In genomic region chr17:56487441-56487888, GRCm38 (mm10) we compare ENCODE assay signal across 8 mouse cellular contexts. TPM values are rescaled to one million over a fixed set of nuclear protein-coding genes. Genes with fewer than 3 reads are reported as not detected.
DNase-seq lines count a peak whose midpoint lies in the region; ATAC-seq and TF ChIP-seq lines count a peak whose summit lies in the region.

No protein-coding gene starts in this region.

- peak; percentile 40 for TF ChIP-seq CTCF in liver, postnatal 0 days (IDR thresholded peaks at IDR 0.05; ENCODE audit: low read depth)
- peak; percentile 61 for TF ChIP-seq CTCF in midbrain, postnatal 0 days (IDR thresholded peaks at IDR 0.05)

- intact Hi-C loops in left cerebral cortex, postnatal 25 days (cut with DNase I), result no loop called here

- no peaks in the 10 kb centered on the region for H3K36me3 ChIP-seq in liver, postnatal 0 days (replicated peaks; ENCODE audit: insufficient read depth, low read length)
- no peaks in the 10 kb centered on the region for H3K36me3 ChIP-seq in liver, embryonic 11.5 days (ENCODE audit: control insufficient read depth, insufficient read depth, low read length)
- H3K36me3 ChIP-seq in heart, embryonic 13.5 days, result no peaks in the 10 kb centered on the region
- H3K36me3 ChIP-seq in midbrain, postnatal 0 days (ENCODE audit: insufficient read depth, low read length), result no peaks in the 10 kb centered on the region

- H3K4me1 ChIP-seq in liver, postnatal 0 days (ENCODE audit: insufficient read depth), result no peaks in the 10 kb centered on the region
- no peaks in the 10 kb centered on the region for H3K4me1 ChIP-seq in liver, embryonic 11.5 days (replicated peaks; ENCODE audit: control insufficient read depth, insufficient read depth, low read length)
- no peaks in the 10 kb centered on the region for H3K4me1 ChIP-seq in heart, embryonic 13.5 days
- no peaks in the 10 kb centered on the region; the same call in 1 of the 2 replicates for H3K4me1 ChIP-seq in midbrain, postnatal 0 days (ENCODE audit: insufficient read depth, low read length)

- peaks cover 5% of the 10 kb centered on the region; the same call in 1 of the 2 replicates for H3K9me3 ChIP-seq in liver, postnatal 0 days (ENCODE audit: low read length)
- peaks cover 9% of the 10 kb centered on the region; the same call in 1 of the 2 replicates for H3K9me3 ChIP-seq in liver, embryonic 11.5 days (ENCODE audit: control insufficient read depth, low read length)
- peaks cover 18% of the 10 kb centered on the region for H3K9me3 ChIP-seq in heart, embryonic 13.5 days
- no peaks in the 10 kb centered on the region for H3K9me3 ChIP-seq in midbrain, postnatal 0 days (ENCODE audit: low read length)

- no peak overlapping the region for H3K27ac ChIP-seq in liver, postnatal 0 days (ENCODE audit: low read depth)
- no peak overlapping the region for H3K27ac ChIP-seq in liver, embryonic 11.5 days (ENCODE audit: low read depth, low read length)
- no peak overlapping the region for H3K27ac ChIP-seq in heart, embryonic 13.5 days (replicated peaks)
- H3K27ac ChIP-seq in midbrain, postnatal 0 days (ENCODE audit: low read depth, low read length), result peak overlapping the region; percentile 52

- 27% methylated on average over 10 of the region's 16 CpGs for WGBS in liver, postnatal 0 days (ENCODE audit: insufficient replicate concordance)
- 21% methylated on average over 10 of the region's 16 CpGs for WGBS in liver, embryonic 11.5 days
- 12% methylated on average over 12 of the region's 16 CpGs for WGBS in heart, embryonic 13.5 days
- 3% methylated on average over 10 of the region's 16 CpGs for WGBS in midbrain, postnatal 0 days

- H3K9ac ChIP-seq in liver, postnatal 0 days (replicated peaks), result no peak overlapping the region
- H3K9ac ChIP-seq in liver, embryonic 11.5 days (ENCODE audit: low read depth, low read length), result no peak overlapping the region
- no peak overlapping the region for H3K9ac ChIP-seq in heart, embryonic 13.5 days
- H3K9ac ChIP-seq in midbrain, postnatal 0 days (replicated peaks; ENCODE audit: low read length, poor library complexity, severe bottlenecking), result no peak overlapping the region

- H3K27me3 ChIP-seq in liver, postnatal 0 days (ENCODE audit: insufficient read depth, low read length), result no peaks in the 10 kb centered on the region
- H3K27me3 ChIP-seq in liver, embryonic 11.5 days (replicated peaks; ENCODE audit: control insufficient read depth, insufficient read depth, low read length), result no peaks in the 10 kb centered on the region; the same call in 1 of the 2 replicates
- H3K27me3 ChIP-seq in heart, embryonic 13.5 days (replicated peaks), result peaks cover 17% of the 10 kb centered on the region
- H3K27me3 ChIP-seq in midbrain, postnatal 0 days (ENCODE audit: insufficient read depth, low read length), result no peaks in the 10 kb centered on the region

- no peak overlapping the region for H3K4me3 ChIP-seq in liver, postnatal 0 days (ENCODE audit: low read depth, low read length)
- no peak overlapping the region for H3K4me3 ChIP-seq in liver, embryonic 11.5 days (ENCODE audit: low read depth, low read length)
- no peak overlapping the region for H3K4me3 ChIP-seq in heart, embryonic 13.5 days
- no peak overlapping the region for H3K4me3 ChIP-seq in midbrain, postnatal 0 days (ENCODE audit: low read depth, low read length)

- peak; percentile 47 for DNase-seq in liver, postnatal 0 days
- no peak for DNase-seq in liver, embryonic 11.5 days (ENCODE audit: low spot score)
- DNase-seq in adrenal gland, postnatal 36 days, result peak; percentile 71 to 75
- DNase-seq in kidney, postnatal 25 days, result peak; percentile 45 to 71
- peak; percentile 81 for DNase-seq in midbrain, postnatal 0 days (ENCODE audit: low spot score)
- no peak for DNase-seq in spleen, adult 12 weeks (ENCODE audit: low spot score)
- no peak for DNase-seq in left cerebral cortex, postnatal 25 days (ENCODE audit: low spot score in 2 of 2)

- no peak for TF ChIP-seq EP300 in liver, postnatal 0 days (IDR thresholded peaks at IDR 0.05; ENCODE audit: low read depth)

- no peak overlapping the region for H3K4me2 ChIP-seq in liver, postnatal 0 days (ENCODE audit: low read depth, low read length)
- no peak overlapping the region for H3K4me2 ChIP-seq in liver, embryonic 11.5 days
- no peak overlapping the region for H3K4me2 ChIP-seq in heart, embryonic 13.5 days
- no peak overlapping the region for H3K4me2 ChIP-seq in midbrain, postnatal 0 days (ENCODE audit: low read depth, low read length, poor library complexity, severe bottlenecking)

- ATAC-seq in liver, postnatal 0 days, result no peak
- no peak; the same call in 1 of the 2 replicates for ATAC-seq in liver, embryonic 11.5 days (replicated peaks; ENCODE audit: low FRiP score)
- ATAC-seq in heart, embryonic 13.5 days (ENCODE audit: extremely low read depth, insufficient number of reproducible peaks, low FRiP score, low TSS enrichment), result peak; percentile 47; the same call in 1 of the 2 replicates
- peak; percentile 83 for ATAC-seq in midbrain, postnatal 0 days (ENCODE audit: low FRiP score)

RNA-seq across cellular contexts. Expression of gene Ptprs, which starts 11.2 kb away (rescaled TPM):
- 3.4 TPM in 2 replicates for polyA plus RNA-seq in liver, postnatal 0 days (2015; fragmentation: Nextera tagmentation; extraction: Ambion mirVana)
- polyA plus RNA-seq in liver, embryonic 11.5 days (2014; fragmentation: Nextera tagmentation; extraction: Ambion mirVana), result 33.4 and 39.8 TPM in 2 replicates
- 100 to 1,000 TPM; 157 to 172 TPM for total RNA-seq in adrenal gland, postnatal 36 days (2021)
- polyA plus RNA-seq in heart, embryonic 13.5 days (2015; fragmentation: Nextera tagmentation; extraction: Ambion mirVana), result 45.4 and 50.1 TPM in 2 replicates
- 716 and 795 TPM in 2 replicates for total RNA-seq in midbrain, postnatal 0 days (2014; rRNA removed)
- polyA plus RNA-seq in midbrain, postnatal 0 days (2015; fragmentation: Nextera tagmentation; extraction: Ambion mirVana), result 208 and 225 TPM in 2 replicates
- total RNA-seq in left cerebral cortex, postnatal 25 days (2021), result 100 to 1,000 TPM; 621 to 622 TPM

RNA-seq across cellular contexts. Expression of gene Znrf4, which starts 24.8 kb away (rescaled TPM):
- not detected in 2 replicates for polyA plus RNA-seq in liver, postnatal 0 days (2015; fragmentation: Nextera tagmentation; extraction: Ambion mirVana)
- not detected in 2 replicates for polyA plus RNA-seq in liver, embryonic 11.5 days (2014; fragmentation: Nextera tagmentation; extraction: Ambion mirVana)
- total RNA-seq in adrenal gland, postnatal 36 days (2021), result not detected
- not detected in 2 replicates for polyA plus RNA-seq in heart, embryonic 13.5 days (2015; fragmentation: Nextera tagmentation; extraction: Ambion mirVana)
- total RNA-seq in midbrain, postnatal 0 days (2014; rRNA removed), result not detected in 2 replicates
- polyA plus RNA-seq in midbrain, postnatal 0 days (2015; fragmentation: Nextera tagmentation; extraction: Ambion mirVana), result not detected in 2 replicates
- not detected for total RNA-seq in left cerebral cortex, postnatal 25 days (2021)

Comparison
In these comparisons a context has a peak if more than half of its experiments do, and no peak if none do; other contexts are left out.
1. DNase-seq: peak in liver, postnatal 0 days (single experiment), adrenal gland, postnatal 36 days (2 of 2), kidney, postnatal 25 days (2 of 2) and midbrain, postnatal 0 days (single experiment); none in liver, embryonic 11.5 days (single experiment), spleen, adult 12 weeks (single experiment) and left cerebral cortex, postnatal 25 days (0 of 2).
2. ATAC-seq: peak in heart, embryonic 13.5 days (single experiment) and midbrain, postnatal 0 days (single experiment); none in liver, postnatal 0 days (single experiment) and liver, embryonic 11.5 days (single experiment).